Comparison of ENCODE assay signal across 12 mouse cellular contexts in genomic region chr3:84867434-84867975, GRCm38 (mm10). TPM values are rescaled to one million over a fixed set of nuclear protein-coding genes. Genes with fewer than 3 reads are reported as not detected.
DNase-seq lines count a peak whose midpoint lies in the region; ATAC-seq lines count a peak whose summit lies in the region.
"Had no signal": no experiment of that assay in that cellular context is flagged by ENCODE, and none has a peak within 500 bp of the region (broad histone marks: within the 10 kb centered on the region; RNA-seq: fewer than 3 reads in every experiment).

No protein-coding gene starts in this region.

- H3K27ac ChIP-seq in kidney, embryonic 15.5 days: peak overlapping the region; percentile 59
- no peak overlapping the region for H3K27ac ChIP-seq in intestine, embryonic 14.5 days (ENCODE audit: low read depth)
- H3K27ac ChIP-seq in midbrain, embryonic 14.5 days (replicated peaks; ENCODE audit: low read depth, low read length): no peak overlapping the region
- H3K27ac ChIP-seq: embryonic facial prominence, embryonic 12.5 days; forebrain, embryonic 10.5 days had no signal

- no peaks in the 10 kb centered on the region for H3K36me3 ChIP-seq in kidney, embryonic 15.5 days
- H3K36me3 ChIP-seq in intestine, embryonic 14.5 days (ENCODE audit: control insufficient read depth, insufficient read depth, low read length): no peaks in the 10 kb centered on the region
- H3K36me3 ChIP-seq in midbrain, embryonic 14.5 days (ENCODE audit: control insufficient read depth, insufficient read depth, low read length): peaks cover 3% of the 10 kb centered on the region; the same call in 1 of the 2 replicates
- H3K36me3 ChIP-seq: embryonic facial prominence, embryonic 12.5 days had no signal

- H3K27me3 ChIP-seq in kidney, embryonic 15.5 days: no peaks in the 10 kb centered on the region
- no peaks in the 10 kb centered on the region for H3K27me3 ChIP-seq in intestine, embryonic 14.5 days (replicated peaks; ENCODE audit: control insufficient read depth, insufficient read depth, low read length)
- H3K27me3 ChIP-seq in midbrain, embryonic 14.5 days (ENCODE audit: control insufficient read depth, insufficient read depth, low read length): no peaks in the 10 kb centered on the region
- H3K27me3 ChIP-seq: embryonic facial prominence, embryonic 12.5 days had no signal

- H3K4me3 ChIP-seq in kidney, embryonic 15.5 days (replicated peaks): no peak overlapping the region
- H3K4me3 ChIP-seq in intestine, embryonic 14.5 days (ENCODE audit: low read depth, low read length): no peak overlapping the region
- H3K4me3 ChIP-seq in midbrain, embryonic 14.5 days (replicated peaks; ENCODE audit: low read depth, low read length): no peak overlapping the region
- H3K4me3 ChIP-seq: embryonic facial prominence, embryonic 12.5 days; forebrain, embryonic 10.5 days had no signal

- H3K4me1 ChIP-seq in kidney, embryonic 15.5 days: peaks cover 26% of the 10 kb centered on the region
- peaks cover 19% of the 10 kb centered on the region for H3K4me1 ChIP-seq in intestine, embryonic 14.5 days (replicated peaks; ENCODE audit: control insufficient read depth, insufficient read depth, low read length)
- H3K4me1 ChIP-seq in midbrain, embryonic 14.5 days (ENCODE audit: control insufficient read depth, insufficient read depth, low read length): no peaks in the 10 kb centered on the region
- H3K4me1 ChIP-seq: embryonic facial prominence, embryonic 12.5 days had no signal

- DNase-seq in kidney, adult 11 months: no peak
- peak; percentile 19 to 26 for DNase-seq in right cerebral cortex, adult 2 months (ENCODE audit: low spot score in 2 of 2)
- no peak for DNase-seq in right cerebral cortex, postnatal 10 days (ENCODE audit: low spot score in 2 of 2)
- DNase-seq in intestine, embryonic 14.5 days (ENCODE audit: low spot score): peak; percentile 53
- no peak for DNase-seq in thymus, postnatal 4 days
- no peak for DNase-seq in midbrain, embryonic 14.5 days
- DNase-seq: gastrocnemius, postnatal 14 days; lung, postnatal 14 days had no signal

- 45% methylated on average over 1 of the region's 1 CpGs for WGBS in kidney, embryonic 15.5 days
- 64% methylated on average over 1 of the region's 1 CpGs for WGBS in intestine, embryonic 14.5 days
- WGBS in midbrain, embryonic 14.5 days: 93% methylated on average over 1 of the region's 1 CpGs

- no peaks in the 10 kb centered on the region for H3K9me3 ChIP-seq in kidney, embryonic 15.5 days (replicated peaks)
- H3K9me3 ChIP-seq in intestine, embryonic 14.5 days (ENCODE audit: control insufficient read depth, low read length): no peaks in the 10 kb centered on the region
- H3K9me3 ChIP-seq in midbrain, embryonic 14.5 days (ENCODE audit: control insufficient read depth, low read length): no peaks in the 10 kb centered on the region
- H3K9me3 ChIP-seq: embryonic facial prominence, embryonic 12.5 days; forebrain, embryonic 10.5 days had no signal

- no peak for ATAC-seq in kidney, embryonic 15.5 days (replicated peaks; ENCODE audit: low FRiP score)
- ATAC-seq in intestine, embryonic 14.5 days (replicated peaks; ENCODE audit: low FRiP score, low TSS enrichment, low read depth): no peak
- ATAC-seq in midbrain, embryonic 14.5 days (ENCODE audit: low FRiP score, low TSS enrichment): no peak

- H3K4me2 ChIP-seq in kidney, embryonic 15.5 days: no peak overlapping the region
- H3K4me2 ChIP-seq in intestine, embryonic 14.5 days (ENCODE audit: low read length): no peak overlapping the region
- no peak overlapping the region for H3K4me2 ChIP-seq in midbrain, embryonic 14.5 days (ENCODE audit: low read length)
- H3K4me2 ChIP-seq: embryonic facial prominence, embryonic 12.5 days; heart, embryonic 11.5 days had no signal

- no peak overlapping the region for H3K9ac ChIP-seq in kidney, embryonic 15.5 days
- H3K9ac ChIP-seq in intestine, embryonic 14.5 days (ENCODE audit: low read length): no peak overlapping the region
- no peak overlapping the region for H3K9ac ChIP-seq in midbrain, embryonic 14.5 days (replicated peaks; ENCODE audit: low read length)
- H3K9ac ChIP-seq: embryonic facial prominence, embryonic 12.5 days had no signal

RNA-seq across cellular contexts. Expression of gene Fbxw7, which starts 52.4 kb away (rescaled TPM):
- 9.0 and 9.3 TPM in 2 replicates for polyA plus RNA-seq in kidney, embryonic 15.5 days (2015; fragmentation: Nextera tagmentation; extraction: Ambion mirVana)
- polyA plus RNA-seq in intestine, embryonic 14.5 days (2014; fragmentation: Nextera tagmentation; extraction: Ambion mirVana): 11.7 and 12.7 TPM in 2 replicates
- 24.7 and 26.7 TPM in 2 replicates for polyA plus RNA-seq in midbrain, embryonic 14.5 days (2014; fragmentation: Nextera tagmentation; extraction: Ambion mirVana)

Comparison
In these comparisons a context has a peak if more than half of its experiments do, and no peak if none do; other contexts are left out.
1. DNase-seq: peak in right cerebral cortex, adult 2 months (2 of 2) and intestine, embryonic 14.5 days (single experiment); none in kidney, adult 11 months (single experiment), right cerebral cortex, postnatal 10 days (0 of 2), thymus, postnatal 4 days (single experiment) and midbrain, embryonic 14.5 days (single experiment).